Mouse (Mus musculus): Measurements from ENCODE around the gene Iyd.
"Not testable (repeated sequence)": the region's sequence is repeated elsewhere in the genome, so short reads cannot be mapped to it uniquely, and the experiment has no call there.

Gene Iyd

GRCm38 (mm10) chr10:3540003-3540827 is at the start of gene Iyd:
Gene Iyd (plus strand): TSS chr10:3540240.
- DNase-seq (ENCODE audit: low spot score in 2 of 2): no peak

GRCm38 (mm10) chr10:3496791-3497190 is 43.2 kb upstream of the Iyd start:
- no peak for DNase-seq (ENCODE audit: low spot score in 2 of 2)

- DNase-seq (ENCODE audit: low spot score in 2 of 2): not testable (repeated sequence)
Measured at GRCm38 (mm10) chr10:3500846-3501245, 39.2 kb upstream of the Iyd start.

- DNase-seq (ENCODE audit: low spot score in 2 of 2): peak; percentile 36 to 62
Measured at GRCm38 (mm10) chr10:3507484-3508221, 32.4 kb upstream of the Iyd start.

GRCm38 (mm10) chr10:3508222-3508588 is 31.8 kb upstream of the Iyd start:
- no peak for DNase-seq (ENCODE audit: low spot score in 2 of 2)

GRCm38 (mm10) chr10:3508746-3509145 is 31.3 kb upstream of the Iyd start:
- DNase-seq (ENCODE audit: low spot score in 2 of 2): no peak

- no peak for DNase-seq (ENCODE audit: low spot score in 2 of 2)
Measured at GRCm38 (mm10) chr10:3509663-3510277, 30.3 kb upstream of the Iyd start.

- no peak for DNase-seq (ENCODE audit: low spot score in 2 of 2)
Measured at GRCm38 (mm10) chr10:3510486-3510885, 29.6 kb upstream of the Iyd start.

GRCm38 (mm10) chr10:3511401-3511800 is 28.6 kb upstream of the Iyd start:
- no peak for DNase-seq (ENCODE audit: low spot score in 2 of 2)

GRCm38 (mm10) chr10:3512620-3513305 is 27.3 kb upstream of the Iyd start:
- no peak for DNase-seq (ENCODE audit: low spot score in 2 of 2)

GRCm38 (mm10) chr10:3513947-3514346 is 26.1 kb upstream of the Iyd start:
- no peak for DNase-seq (ENCODE audit: low spot score in 2 of 2)

GRCm38 (mm10) chr10:3514634-3515033 is 25.4 kb upstream of the Iyd start:
- no peak for DNase-seq (ENCODE audit: low spot score in 2 of 2)

- no peak for DNase-seq (ENCODE audit: low spot score in 2 of 2)
Measured at GRCm38 (mm10) chr10:3516442-3516841, 23.6 kb upstream of the Iyd start.

- DNase-seq (ENCODE audit: low spot score in 2 of 2): no peak
Measured at GRCm38 (mm10) chr10:3523044-3523793, 16.8 kb upstream of the Iyd start.

- no peak for DNase-seq (ENCODE audit: low spot score in 2 of 2)
Measured at GRCm38 (mm10) chr10:3524513-3524912, 15.5 kb upstream of the Iyd start.

GRCm38 (mm10) chr10:3525420-3526019 is 14.5 kb upstream of the Iyd start:
- no peak for DNase-seq (ENCODE audit: low spot score in 2 of 2)

GRCm38 (mm10) chr10:3529807-3530206 is 10.2 kb upstream of the Iyd start:
- no peak for DNase-seq (ENCODE audit: low spot score in 2 of 2)

- no peak for DNase-seq (ENCODE audit: low spot score in 2 of 2)
Measured at GRCm38 (mm10) chr10:3530661-3531060, 9.4 kb upstream of the Iyd start.

GRCm38 (mm10) chr10:3531375-3531774 is 8.7 kb upstream of the Iyd start:
- DNase-seq (ENCODE audit: low spot score in 2 of 2): peak; percentile 52 to 75

- peak in 1 of 2 experiments; percentile 37 for DNase-seq (ENCODE audit: low spot score in 2 of 2)
Measured at GRCm38 (mm10) chr10:3534445-3534844, 5.6 kb upstream of the Iyd start.

GRCm38 (mm10) chr10:3536361-3536760 is 3.7 kb upstream of the Iyd start:
- DNase-seq (ENCODE audit: low spot score in 2 of 2): no peak

All from frontal cortex, postnatal 14 days (tissue).